In genomic region chr12:103760316-103760715, GRCm38 (mm10) we compare ENCODE assay signal across 6 mouse cellular contexts. TPM values are rescaled to one million over a fixed set of nuclear protein-coding genes. Genes with fewer than 3 reads are reported as not detected.
"Had no signal": no experiment of that assay in that cellular context is flagged by ENCODE, and none has a peak within 500 bp of the region (broad histone marks: within the 10 kb centered on the region; RNA-seq: fewer than 3 reads in every experiment).

No protein-coding gene starts in this region.

RNA-seq across cellular contexts. Expression of gene Serpina1d, which starts 13.1 kb away (rescaled TPM):
- total RNA-seq: neutrophil, adult 5-6 weeks had no signal
- polyA plus RNA-seq: neural tube, embryonic 13.5 days; neural tube, embryonic 14.5 days; small intestine, adult 2 months; thymus, postnatal 0 days; urinary bladder, adult 2 months had no signal
